Mouse (Mus musculus) gastrocnemius, postnatal 25 days (tissue): ENCODE data around the gene Peg3. TPM values are rescaled to one million over a fixed set of nuclear protein-coding genes. Genes with fewer than 3 reads are reported as not detected.
"Not testable (repeated sequence)": the region's sequence is repeated elsewhere in the genome, so short reads cannot be mapped to it uniquely, and the experiment has no call there.

Source experiments
- DNase-seq: peaks from one replicate; pipeline ENCODE4 v3.0.0; 2022
- long read RNA-seq, 2 experiments: library from polyadenylated mRNA; stranded (forward); transcript quantifications; one replicate each; pipeline ENCODE4 v2.0.0; 2021
- total RNA-seq, 2 experiments: library from RNA; stranded (reverse); gene quantifications; 1 replicate in 1 of 2; 2 replicates in 1 of 2; pipeline ENCODE4 v1.2.3; 2021

Peg3 gene
- total RNA-seq, result 10 to 100 TPM; 22.2 to 34.2 TPM
- long read RNA-seq, experiment 1, partial matches to known transcripts, result 0 of 12 reads
- long read RNA-seq, experiment 1, other reads (novel, unspliced or antisense), result 12 of 12 reads
- long read RNA-seq, experiment 2, partial matches to known transcripts, result 0 of 9 reads
- long read RNA-seq, experiment 2, other reads (novel, unspliced or antisense), result 9 of 9 reads

DNA sequence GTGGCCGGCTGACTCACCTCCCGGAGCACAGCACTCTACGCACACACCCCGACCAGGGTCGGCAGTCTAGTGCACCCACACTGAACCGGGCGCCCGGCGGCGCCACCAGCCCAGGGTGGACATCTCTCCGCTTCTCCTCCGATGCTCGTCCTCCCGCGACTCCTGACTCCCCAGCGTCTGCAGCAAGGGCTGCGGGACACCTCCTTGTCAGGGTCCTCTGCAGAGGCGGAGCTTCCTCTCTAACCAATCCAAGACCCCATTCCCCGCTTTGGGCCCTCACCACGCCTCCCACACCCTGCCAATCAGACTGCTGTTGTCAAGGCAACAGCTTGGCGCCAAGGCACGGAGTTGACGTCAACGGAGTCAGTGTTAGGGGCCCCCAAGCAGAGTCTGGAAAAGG, at the start of gene Peg3, which contains the start of gene Usp29:
Gene Peg3 (minus strand): TSS at position 191 of the 400 bp plus-strand sequence.
Gene Usp29 (plus strand): TSS at position 338 of the 400 bp plus-strand sequence.
- DNase-seq, result peak; percentile 83

DNA sequence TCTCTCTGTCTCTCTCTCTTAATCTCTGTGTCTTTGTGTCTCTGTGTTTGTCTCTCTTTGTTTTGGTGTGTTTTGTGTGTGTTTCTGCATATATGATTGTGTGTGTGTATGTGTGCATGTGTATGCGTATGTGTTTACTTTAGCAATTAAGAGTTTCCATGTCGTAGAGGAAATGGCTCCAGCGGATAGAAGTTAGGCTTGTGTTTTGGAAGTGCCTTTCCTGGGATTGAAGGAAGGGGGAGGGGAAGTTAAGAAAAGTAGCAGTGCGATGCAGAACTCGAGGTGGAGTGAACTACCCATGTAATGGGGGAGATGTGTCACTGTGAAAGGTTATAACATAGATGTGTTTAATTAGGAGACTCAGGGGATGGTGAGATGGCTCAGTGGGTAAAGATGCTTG, 48.9 kb upstream of the Peg3 start:
- no peak for DNase-seq

DNA sequence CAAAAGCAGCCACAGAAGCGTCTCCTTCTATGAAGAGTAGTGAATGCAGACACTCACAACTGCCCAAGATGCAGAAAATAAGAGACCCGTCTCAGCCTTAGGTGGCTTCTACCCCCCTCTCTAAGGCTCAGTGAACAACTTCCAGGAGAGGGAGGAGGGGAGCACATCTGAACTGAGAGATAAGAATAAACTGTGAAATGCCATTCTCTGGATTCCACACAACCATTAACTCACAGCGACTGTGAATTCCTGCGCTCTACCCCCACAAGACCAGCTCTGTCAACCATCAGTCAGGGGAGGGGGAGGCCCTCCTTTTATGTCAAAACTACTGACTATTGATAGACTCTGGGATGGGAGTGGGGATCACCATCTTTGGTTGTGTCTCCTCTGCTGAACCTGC, 47.5 kb upstream of the Peg3 start:
- DNase-seq, result no peak

DNA sequence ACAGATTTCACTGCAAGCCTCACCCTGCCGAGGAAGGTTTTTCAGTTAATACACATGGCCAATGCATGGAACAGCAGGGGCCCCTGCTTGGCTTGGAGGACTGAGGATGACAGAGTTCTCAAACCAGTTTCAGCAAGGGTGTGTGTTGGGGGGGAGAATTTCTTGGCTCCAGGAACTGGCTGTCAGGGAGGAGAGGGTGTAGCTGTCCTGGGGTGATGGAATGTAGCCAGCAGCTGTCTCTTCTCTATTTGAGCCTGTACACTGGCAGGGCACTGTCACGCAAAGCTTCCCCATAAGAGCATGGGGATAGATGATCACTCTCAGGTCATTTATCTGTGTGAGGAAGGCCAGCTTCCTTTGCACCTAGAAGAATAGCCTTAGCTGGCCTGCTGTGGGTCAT, 46.9 kb upstream of the Peg3 start:
- no peak for DNase-seq

DNA sequence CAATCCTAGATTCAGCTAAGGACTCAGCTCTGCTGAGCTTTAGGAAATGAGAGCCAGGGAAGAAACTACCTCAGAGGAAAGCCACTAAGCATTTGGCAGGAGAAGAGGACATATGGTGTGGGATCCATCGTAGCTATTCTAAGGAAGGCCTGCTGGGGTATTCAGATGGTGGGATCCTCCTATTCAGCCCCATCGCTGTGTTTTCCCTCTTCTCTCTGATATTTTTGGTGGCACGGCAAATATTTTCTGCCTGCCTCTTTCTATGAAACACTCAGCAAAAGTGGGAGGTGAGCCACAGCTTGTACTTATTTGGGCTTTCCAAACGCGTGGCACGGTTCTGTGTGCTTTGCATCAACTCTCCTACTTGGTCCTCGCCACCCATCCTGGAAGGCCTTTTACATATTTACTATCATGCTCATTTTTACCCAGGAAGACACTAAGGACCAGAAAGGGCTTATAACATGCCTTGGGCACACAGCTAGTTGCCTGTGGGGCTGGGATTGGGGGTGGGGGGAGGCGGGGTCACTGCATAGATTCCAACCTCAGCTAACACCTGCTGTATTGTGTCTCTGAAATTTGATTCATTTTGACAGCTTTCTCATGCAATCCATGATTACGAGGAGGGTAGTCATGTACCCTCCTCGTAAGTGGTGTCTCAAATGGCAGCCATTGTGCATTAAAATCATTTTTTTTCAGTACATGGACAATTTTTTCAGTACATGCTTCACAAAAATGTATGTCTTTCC, 46.3 kb upstream of the Peg3 start:
- DNase-seq, result no peak

DNA sequence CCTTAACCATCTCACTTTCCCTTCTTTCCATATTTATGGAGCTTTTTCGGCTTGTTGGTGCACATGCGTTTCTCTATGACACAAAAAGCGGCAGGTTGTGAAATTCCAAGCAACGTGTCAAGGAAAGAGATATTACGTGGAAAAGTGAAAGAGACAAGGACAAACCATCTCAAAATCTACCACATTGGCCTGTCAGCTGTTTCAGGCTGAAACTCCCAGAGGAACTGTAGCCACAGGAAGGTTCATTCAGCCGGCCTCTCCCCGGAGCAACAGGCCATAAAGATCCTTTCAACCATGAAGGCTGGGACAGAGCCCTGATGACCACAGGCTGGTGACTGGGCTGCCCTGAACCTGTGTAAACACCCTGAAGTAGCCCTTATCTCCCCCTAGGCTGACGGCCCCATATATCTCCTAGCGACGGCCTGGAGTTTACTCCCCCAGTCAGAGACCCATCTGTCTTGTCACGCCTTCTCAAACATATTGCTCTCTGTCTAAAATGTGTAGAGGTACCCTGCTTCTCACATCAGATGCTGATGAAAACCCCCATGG, 43.7 kb upstream of the Peg3 start:
- DNase-seq, result not testable (repeated sequence)

DNA sequence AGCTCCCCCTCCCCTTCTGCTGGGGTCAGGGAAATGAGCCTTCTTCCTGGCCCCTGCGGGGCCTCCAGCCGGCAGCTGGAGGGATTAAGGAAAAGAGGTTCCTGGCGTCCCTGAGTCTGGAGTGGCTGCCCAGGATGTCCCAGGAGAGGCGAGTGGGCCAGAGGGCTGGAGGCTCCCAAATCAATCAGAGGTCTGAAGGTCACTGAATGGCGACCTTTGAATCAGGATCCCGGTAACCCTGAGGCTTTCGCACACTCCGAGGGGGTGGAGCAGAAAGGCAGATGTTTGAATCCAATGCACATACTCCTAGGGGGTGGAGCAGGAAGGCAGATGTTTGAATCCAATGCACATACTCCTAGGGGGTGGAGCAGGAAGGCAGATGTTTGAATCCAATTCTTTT, 40.1 kb upstream of the Peg3 start:
- peak; percentile 33 for DNase-seq

DNA sequence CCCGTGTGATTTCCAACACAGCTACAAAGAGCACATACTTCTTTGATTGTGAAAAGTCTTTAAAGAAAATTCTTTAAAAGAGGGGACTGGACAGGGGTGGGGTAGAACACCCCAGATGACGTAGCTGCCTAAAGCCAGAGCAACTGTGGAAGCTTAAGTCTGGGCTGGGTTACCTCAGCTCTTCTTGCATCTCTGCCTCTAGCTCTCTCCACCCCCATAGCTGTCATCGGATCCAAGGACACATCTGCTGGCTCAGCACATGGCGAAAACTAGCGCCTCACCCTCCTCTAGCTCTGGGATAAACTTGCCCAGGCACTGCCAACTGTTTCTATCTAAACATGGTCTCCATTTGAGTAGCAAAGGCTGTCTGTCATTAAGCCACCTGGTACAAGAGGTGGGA, 35.0 kb upstream of the Peg3 start:
- peak; percentile 48 for DNase-seq

DNA sequence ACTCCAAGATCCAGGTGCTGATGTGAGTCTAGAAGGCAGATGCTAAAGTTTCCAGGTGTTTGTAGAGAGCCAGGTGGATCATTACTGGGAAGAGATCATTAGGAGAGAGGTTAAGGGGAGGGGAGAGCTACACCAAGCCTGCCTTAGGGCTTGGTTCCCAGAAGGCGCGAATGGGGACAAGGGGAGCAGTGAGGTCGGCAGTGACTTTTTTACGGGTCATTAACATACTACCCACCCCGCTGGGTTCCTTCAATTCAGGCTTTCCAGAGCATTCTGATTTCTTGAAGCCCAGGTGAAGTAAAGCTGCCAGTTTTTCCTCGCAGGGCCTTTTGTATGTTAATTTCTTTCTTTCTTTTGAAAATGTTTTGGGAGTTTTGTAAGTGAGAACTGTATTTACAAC, 29.9 kb upstream of the Peg3 start:
- DNase-seq, result no peak

DNA sequence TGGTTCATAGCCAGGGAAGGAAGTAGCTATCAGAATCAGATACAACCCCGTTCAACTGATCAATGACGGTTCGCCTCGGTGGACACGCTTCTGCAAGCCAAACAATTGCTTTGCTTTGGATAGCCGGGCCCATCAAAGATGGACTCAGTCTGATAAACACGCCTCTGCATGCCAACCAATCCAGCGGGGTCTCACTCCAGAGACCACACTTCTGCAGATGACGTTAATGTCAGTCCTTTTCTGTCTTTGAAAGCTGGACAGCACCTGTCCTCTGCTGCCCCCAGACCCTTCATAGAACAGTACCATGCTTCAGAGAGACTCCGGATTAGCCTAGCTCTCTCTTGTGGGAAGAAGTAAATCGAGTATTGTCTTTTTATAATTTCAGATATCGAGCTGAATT, 29.5 kb upstream of the Peg3 start:
- no peak for DNase-seq

DNA sequence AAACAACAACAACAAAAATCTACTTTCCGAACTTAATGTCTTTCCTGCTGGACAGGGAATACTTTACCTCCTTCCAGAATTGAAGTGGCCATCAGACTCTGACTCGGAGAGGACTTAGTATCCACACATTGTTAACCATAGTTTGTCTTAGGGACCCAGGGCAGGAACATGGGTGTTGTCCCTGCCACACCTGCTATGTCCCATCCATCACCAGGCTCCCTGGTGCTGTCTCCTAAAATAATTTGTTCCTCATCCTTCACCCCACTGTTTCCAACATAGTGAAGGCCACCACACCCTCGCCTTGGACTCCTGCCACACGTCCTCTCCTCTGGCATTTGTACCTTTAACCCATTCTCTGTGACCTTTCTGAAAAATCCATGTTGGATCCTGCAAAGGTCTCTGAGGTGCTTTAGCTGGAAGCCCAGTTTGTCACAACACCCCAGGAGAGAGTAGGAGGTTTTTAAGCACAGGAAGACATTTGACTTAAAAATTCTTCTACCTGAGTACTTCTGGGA, 26.6 kb upstream of the Peg3 start:
- no peak for DNase-seq

DNA sequence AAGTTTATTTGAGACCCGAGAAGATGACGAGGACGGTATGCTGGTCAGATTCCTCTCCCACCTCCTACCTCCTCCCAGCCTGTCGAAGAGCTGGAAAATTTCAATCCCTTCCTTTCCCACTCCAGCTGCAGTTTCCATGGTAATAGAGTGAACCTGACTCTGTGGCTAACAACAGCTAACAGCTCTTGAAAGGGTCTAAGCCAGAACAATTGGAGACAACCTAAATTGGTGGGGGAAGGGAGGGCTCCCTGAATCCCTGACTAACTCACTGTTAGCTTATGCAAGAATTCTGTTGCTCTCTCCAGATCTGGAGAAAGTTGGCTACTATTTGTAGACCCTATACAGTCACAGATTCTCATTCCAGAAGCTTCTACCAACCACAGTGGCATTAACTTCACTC, 23.2 kb upstream of the Peg3 start:
- no peak for DNase-seq

DNA sequence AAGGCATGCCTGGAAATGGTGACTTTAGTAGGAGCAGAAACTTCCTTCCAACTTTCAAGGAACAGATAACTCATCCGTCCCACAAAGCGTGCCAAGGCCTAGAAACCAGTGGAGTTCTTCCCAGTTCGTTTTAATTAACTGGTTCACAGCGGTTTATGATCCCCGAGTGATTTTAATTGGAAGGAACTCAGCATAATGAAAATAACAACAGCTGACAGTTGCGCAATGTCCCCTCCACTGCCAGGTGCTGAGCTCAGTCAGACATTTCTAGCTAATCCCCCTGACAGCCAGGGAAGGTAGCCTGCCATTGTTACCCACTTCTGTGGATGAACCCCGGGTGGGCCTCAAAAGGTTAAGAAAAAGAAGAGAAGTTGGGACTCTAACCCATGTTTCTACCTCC, 19.0 kb upstream of the Peg3 start:
- peak; percentile 68 for DNase-seq

DNA sequence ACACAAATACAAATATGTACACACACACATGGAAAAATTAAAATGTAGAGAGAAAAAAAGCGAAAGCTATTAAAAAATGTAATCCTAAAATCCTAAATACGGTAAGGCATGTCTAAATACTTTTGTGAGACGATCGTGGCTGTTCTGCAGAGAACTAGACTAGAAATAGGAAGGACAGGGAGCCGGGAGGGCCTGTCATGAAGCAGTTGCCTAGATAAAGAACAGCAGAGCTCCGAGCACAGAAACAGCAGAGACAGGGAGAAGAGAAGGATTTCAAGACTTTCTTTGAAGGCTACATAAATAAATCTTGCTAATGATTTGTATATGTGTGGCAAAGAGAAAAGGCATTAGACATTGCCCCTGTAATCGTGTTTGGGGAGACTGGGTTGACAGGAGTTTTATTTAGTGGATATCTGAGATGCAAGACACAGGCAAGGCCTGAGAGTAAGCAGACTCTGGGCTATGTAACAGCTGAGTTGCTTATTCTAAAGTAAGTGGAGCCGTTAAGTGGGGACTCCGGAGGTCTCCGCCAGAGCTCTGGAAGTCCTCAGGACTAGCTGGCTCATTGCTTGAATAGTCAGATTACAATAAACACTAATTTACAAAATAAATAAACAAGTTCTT, 14.2 kb upstream of the Peg3 start:
- DNase-seq, result no peak

DNA sequence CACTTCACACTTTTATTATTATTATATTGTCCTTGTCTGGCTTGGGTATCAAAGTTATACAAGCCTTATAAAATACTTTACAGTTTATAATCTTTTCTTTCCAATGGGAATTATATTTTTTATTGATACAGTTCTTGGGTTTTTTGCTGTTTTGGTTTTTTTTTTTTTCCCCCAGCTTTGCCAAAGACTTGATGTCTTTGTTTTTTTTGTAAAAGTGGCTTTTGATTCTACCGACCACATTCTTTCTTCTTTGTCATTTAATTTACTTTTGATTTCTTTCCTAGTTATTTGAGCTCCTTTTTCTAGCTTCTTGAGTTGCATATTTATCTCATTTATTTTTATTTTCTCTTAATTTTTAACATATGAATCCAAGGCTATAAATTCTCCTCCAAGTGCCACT, 5.8 kb upstream of the Peg3 start:
- no peak for DNase-seq

DNA sequence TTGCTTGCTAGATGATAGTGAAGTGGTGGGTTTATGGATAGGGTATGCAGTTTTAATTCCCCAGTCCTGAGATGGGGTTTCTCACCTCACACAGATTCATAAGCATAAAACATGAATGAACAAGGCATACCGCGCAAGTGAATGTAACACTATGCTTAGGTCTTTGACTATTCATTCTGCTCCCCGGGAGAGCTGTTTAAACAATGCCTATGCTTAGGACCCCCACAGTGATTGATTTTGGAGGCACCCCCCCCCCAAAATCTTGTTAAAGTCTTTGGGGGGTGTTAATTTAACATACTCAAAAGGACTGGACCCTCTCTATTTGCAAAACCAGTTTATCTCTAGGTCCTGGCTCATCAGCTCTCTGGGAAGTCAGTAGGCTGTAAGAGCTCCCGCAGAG, 1.7 kb upstream of the Peg3 start:
- no peak for DNase-seq

DNA sequence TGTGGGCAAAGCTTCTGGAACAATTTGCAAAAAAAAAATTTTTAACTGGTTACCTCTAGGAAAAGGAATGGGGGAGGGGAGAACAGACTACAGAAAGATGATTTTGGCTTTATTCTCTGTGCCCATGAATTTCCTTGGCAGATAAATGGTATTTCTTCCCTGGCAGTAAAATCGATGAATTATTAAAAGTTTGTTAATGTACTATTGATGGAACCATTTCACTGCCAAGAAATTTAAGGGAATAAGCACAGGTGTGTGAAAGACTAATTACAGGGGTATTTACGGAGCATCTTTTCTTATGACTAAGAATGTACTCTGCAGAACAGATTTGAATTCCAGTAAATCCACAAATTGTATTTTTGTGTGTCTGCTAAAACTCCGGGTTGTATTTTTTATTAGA, 1.1 kb upstream of the Peg3 start:
- no peak for DNase-seq

DNA sequence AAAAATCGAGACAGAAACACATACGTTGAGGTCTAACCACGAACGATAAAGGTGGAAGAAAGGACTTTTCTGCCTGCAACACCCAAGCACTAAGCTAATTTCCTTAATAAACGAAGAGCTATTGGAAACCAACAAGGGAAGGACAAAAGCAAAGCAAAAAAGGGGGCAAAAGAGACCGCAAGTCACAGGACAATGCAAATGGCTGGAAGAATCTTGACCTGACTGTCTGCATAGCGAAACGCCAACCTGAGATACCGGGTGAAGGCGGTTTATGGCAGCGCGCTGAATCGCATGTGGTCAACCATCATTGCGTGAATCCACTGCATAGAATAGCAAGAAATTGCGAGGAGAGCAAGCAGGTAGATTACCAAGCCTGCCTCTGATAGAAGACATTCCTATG, 570 bp upstream of the Peg3 start:
- DNase-seq, result no peak

DNA sequence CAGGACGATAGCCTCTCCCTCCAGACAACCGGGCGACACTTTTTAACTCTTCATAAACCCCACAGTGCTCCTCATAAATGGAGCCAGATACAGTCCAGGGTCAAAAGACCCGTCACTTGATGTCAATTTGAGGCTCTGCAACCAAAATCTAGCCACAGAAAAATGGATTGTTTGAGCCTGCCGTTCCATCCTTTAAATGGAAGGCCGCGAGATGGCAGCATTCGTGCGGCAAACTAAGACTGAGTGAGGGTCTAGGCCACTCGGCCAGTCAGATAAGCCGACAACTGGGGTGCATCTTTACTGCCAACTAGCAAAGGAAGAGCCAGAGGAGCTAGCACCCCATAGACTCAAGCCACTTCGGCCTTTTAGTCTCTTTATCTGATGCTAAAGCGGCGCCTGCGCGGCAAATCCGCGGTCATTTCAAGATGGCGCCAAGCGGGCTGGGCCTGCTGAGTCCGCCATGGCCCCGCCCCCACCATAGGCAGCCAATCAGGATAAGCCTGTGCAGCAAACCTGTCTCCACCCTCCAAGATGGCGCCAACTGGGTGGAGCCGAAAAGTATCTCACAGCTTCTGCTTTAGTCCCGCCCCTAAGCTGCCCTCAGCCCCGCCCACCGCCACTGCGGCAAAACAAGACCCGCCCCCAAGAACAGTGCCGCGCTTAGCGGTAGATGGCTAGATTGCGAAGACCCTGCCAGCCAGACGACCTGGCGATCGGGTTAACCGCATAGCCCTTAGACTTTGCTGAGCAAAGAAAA, 992 bp downstream of the Peg3 start:
- peak; percentile 95 for DNase-seq

DNA sequence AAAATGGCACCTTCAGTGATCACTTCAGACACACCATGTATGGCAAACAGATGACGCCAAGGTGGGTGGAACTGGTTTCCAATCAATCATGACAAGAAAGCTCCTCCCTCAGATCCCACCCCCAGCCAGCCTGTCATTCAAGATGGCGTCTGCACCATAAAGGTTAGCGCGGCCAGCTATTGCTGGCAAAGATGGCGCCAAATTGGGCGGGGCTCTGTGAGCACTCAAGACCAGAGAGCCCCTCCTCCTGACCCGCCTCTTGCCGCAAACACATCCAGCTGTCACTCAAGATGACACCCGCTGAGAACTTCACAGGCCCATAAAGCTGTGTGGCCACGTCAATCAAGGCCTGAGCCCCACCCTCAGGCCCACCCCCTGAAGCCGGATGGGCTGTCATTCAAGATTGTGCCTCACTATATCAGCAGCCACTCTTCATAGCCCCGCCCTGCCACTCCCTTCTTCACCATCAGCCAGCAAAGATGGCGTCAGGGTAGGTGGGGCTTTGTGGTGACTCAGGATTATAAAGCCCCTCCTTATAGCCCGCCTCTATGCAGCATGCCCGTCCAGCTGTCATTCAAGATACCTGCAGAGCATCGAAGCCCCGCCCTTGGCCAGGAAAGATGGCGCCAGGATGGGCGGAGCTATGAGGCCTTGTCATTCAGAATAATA, 1.8 kb downstream of the Peg3 start:
- peak; percentile 94 for DNase-seq

DNA sequence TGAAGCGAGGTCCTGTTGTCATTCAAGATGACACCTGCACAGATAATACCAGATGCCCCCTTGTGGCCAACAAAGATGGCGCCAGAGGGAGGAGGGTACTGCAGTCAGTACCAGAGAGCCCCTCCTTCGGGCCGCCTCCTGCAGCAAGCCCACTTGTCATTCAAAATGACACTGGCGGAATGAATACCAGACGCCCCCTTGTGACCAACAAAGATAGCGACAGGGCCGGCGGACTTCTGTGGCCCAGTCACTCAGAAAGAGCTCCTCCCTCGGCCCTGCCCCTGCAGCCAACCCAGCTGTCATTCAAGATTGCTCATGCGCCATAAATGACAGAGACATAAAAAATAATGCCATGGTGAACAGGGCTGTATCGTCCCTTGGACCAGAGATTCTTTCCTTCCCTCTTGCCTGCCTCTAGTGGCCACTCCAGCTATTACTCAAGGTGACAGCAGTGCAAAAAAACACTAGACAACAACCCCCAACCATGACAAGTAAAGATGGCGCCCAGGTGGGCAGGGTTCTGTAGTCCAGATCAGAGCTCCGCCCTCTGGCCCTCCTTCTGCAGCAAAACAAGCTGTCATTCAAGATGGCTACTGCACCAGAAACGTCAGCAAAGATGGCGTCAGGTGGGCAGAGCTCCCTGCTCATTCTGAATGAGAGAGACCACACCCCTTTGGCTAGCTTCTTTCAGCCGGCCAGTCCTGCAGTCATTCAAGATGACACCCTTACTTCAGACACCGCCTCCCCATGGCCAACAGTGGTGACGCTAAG, 2.7 kb downstream of the Peg3 start:
- DNase-seq, result peak; percentile 85
